23 mouse cellular contexts compared by ENCODE assay signal in genomic region chr10:69917711-69918110, GRCm38 (mm10).
DNase-seq lines count a peak whose midpoint lies in the region; ATAC-seq and TF ChIP-seq lines count a peak whose summit lies in the region.
"Had no signal": no experiment of that assay in that cellular context is flagged by ENCODE, and none has a peak within 500 bp of the region (broad histone marks: within the 10 kb centered on the region; RNA-seq: fewer than 3 reads in every experiment).

No protein-coding gene starts in this region.

- H3K27ac ChIP-seq in gastrocnemius, adult 2 months = peak overlapping the region; percentile 3
- H3K27ac ChIP-seq in kidney, adult 2 months (ENCODE audit: insufficient read depth, low read depth, low read length) = peak overlapping the region; percentile 39; the same call in 1 of the 2 replicates
- H3K27ac ChIP-seq in CH12.LX (ENCODE audit: insufficient read depth, low read depth) = no peak overlapping the region
- H3K27ac ChIP-seq in neural tube, embryonic 15.5 days (replicated peaks) = no peak overlapping the region
- H3K27ac ChIP-seq: embryonic facial prominence, embryonic 10.5 days; embryonic facial prominence, embryonic 12.5 days; forebrain, embryonic 13.5 days; forebrain, embryonic 15.5 days had no signal

- no peaks in the 10 kb centered on the region for H3K36me3 ChIP-seq in kidney, adult 2 months (ENCODE audit: control insufficient read depth, insufficient read depth, low read length)
- H3K36me3 ChIP-seq in CH12.LX (replicated peaks in 1 of 2; ENCODE audit: control insufficient read depth in 1 of 2, insufficient read depth in 1 of 2, low read length in 1 of 2) = peaks cover 0 to 17% of the 10 kb centered on the region in 2 experiments
- H3K36me3 ChIP-seq in neural tube, embryonic 15.5 days = peaks cover 16% of the 10 kb centered on the region

- peak overlapping the region; percentile 82; the same call in 1 of the 2 replicates for H3K4me2 ChIP-seq in CH12.LX (ENCODE audit: insufficient read depth, low read depth, poor library complexity, severe bottlenecking)
- no peak overlapping the region for H3K4me2 ChIP-seq in neural tube, embryonic 15.5 days
- H3K4me2 ChIP-seq: embryonic facial prominence, embryonic 12.5 days; forebrain, embryonic 13.5 days; forebrain, embryonic 15.5 days had no signal

- in situ Hi-C loops in CH12.LX (cut with MboI; ENCODE audit: low pct_ligation_motif_present, low pct_unique_long_range_greater_than_20kb, low sequenced_read_pairs) = no loop called here

- H3K9ac ChIP-seq in CH12.LX (ENCODE audit: insufficient read depth, low read depth) = no peak overlapping the region
- no peak overlapping the region for H3K9ac ChIP-seq in neural tube, embryonic 15.5 days (replicated peaks)
- H3K9ac ChIP-seq: embryonic facial prominence, embryonic 12.5 days; forebrain, embryonic 13.5 days; forebrain, embryonic 15.5 days; forebrain, postnatal 0 days had no signal

- no peak for TF ChIP-seq EP300 in CH12.LX (IDR thresholded peaks at IDR 0.05; ENCODE audit: low read length)

- no peak for ATAC-seq in neural tube, embryonic 15.5 days (ENCODE audit: low FRiP score)
- ATAC-seq: activated CD4-positive, CD25-positive, alpha-beta regulatory T cell, adult 4 months; CD4-positive, CD25-positive, alpha-beta regulatory T cell, adult 4 months; forebrain, embryonic 13.5 days; forebrain, embryonic 15.5 days; forebrain, postnatal 0 days; Patski had no signal

- no peak for TF ChIP-seq CTCF in gastrocnemius, adult 2 months (IDR thresholded peaks at IDR 0.05)
- no peak for TF ChIP-seq CTCF in kidney, adult 2 months (conservative IDR thresholded peaks at IDR 0.05; ENCODE audit: insufficient read depth, insufficient read length, low read depth, low read length)
- TF ChIP-seq CTCF in CH12.LX (conservative IDR thresholded peaks at IDR 0.05 in 1 of 2, IDR thresholded peaks at IDR 0.05 in 1 of 2; ENCODE audit: low read depth in 2 of 2, low read length in 2 of 2) = no peak

- no peaks in the 10 kb centered on the region for H3K9me3 ChIP-seq in CH12.LX (replicated peaks; ENCODE audit: low read length)
- H3K9me3 ChIP-seq in neural tube, embryonic 15.5 days (replicated peaks) = no peaks in the 10 kb centered on the region
- H3K9me3 ChIP-seq: embryonic facial prominence, embryonic 10.5 days; embryonic facial prominence, embryonic 12.5 days; forebrain, embryonic 13.5 days; forebrain, embryonic 15.5 days had no signal

- no peaks in the 10 kb centered on the region for H3K27me3 ChIP-seq in kidney, adult 2 months (replicated peaks; ENCODE audit: control insufficient read depth, insufficient read depth, low read length)
- H3K27me3 ChIP-seq in CH12.LX (replicated peaks) = no peaks in the 10 kb centered on the region
- no peaks in the 10 kb centered on the region for H3K27me3 ChIP-seq in neural tube, embryonic 15.5 days (replicated peaks)
- H3K27me3 ChIP-seq: embryonic facial prominence, embryonic 12.5 days; forebrain, embryonic 13.5 days; forebrain, embryonic 15.5 days; Patski had no signal

- intact Hi-C loops in gastrocnemius, adult 2 months (cut with DNase I) = loop anchor here (10.0 kb wide), 1 partner anchor 47 kb away; no protein-coding TSS in a partner anchor

- no peak for TF ChIP-seq RAD21 in CH12.LX (IDR thresholded peaks at IDR 0.05; ENCODE audit: low read depth, low read length)

- H3K4me3 ChIP-seq in gastrocnemius, adult 2 months = no peak overlapping the region
- no peak overlapping the region for H3K4me3 ChIP-seq in kidney, adult 2 months (ENCODE audit: insufficient read depth, low read depth, low read length)
- H3K4me3 ChIP-seq in CH12.LX (replicated peaks in 1 of 3; ENCODE audit: low read depth in 2 of 3, low read length in 2 of 3, poor library complexity in 1 of 3) = no peak overlapping the region
- H3K4me3 ChIP-seq in neural tube, embryonic 15.5 days (replicated peaks) = no peak overlapping the region
- H3K4me3 ChIP-seq: embryonic facial prominence, embryonic 10.5 days; embryonic facial prominence, embryonic 12.5 days; forebrain, embryonic 13.5 days; forebrain, embryonic 15.5 days had no signal

- no peak for TF ChIP-seq POLR2A in kidney, adult 2 months (IDR thresholded peaks at IDR 0.05; ENCODE audit: low read depth, low read length)
- TF ChIP-seq POLR2A in CH12.LX (IDR thresholded peaks at IDR 0.05; ENCODE audit: low read depth, low read length) = no peak

- H3K4me1 ChIP-seq in kidney, adult 2 months (ENCODE audit: control insufficient read depth, insufficient read depth, low read length) = peaks cover 25% of the 10 kb centered on the region
- peaks cover 16 to 33% of the 10 kb centered on the region in 2 experiments for H3K4me1 ChIP-seq in CH12.LX (ENCODE audit: control insufficient read depth in 1 of 2, insufficient read depth in 2 of 2)
- H3K4me1 ChIP-seq in neural tube, embryonic 15.5 days = no peaks in the 10 kb centered on the region
- H3K4me1 ChIP-seq: forebrain, embryonic 13.5 days had no signal

- no peak for DNase-seq in gastrocnemius, adult 2 months
- DNase-seq in gastrocnemius, adult 18-20 months (ENCODE audit: low spot score) = no peak
- no peak for DNase-seq in kidney, adult 2 months
- no peak for DNase-seq in kidney, adult 8-10 months
- DNase-seq in CH12.LX (ENCODE audit: extremely low read depth) = no peak
- DNase-seq: adrenal gland, adult 8-10 months; adrenal gland, postnatal 14 days; adrenal gland, postnatal 36 days; B cell, adult 2 months; cerebellum, adult 11-12 months; cerebellum, adult 2 months; cerebellum, adult 9-10 months; cerebellum, postnatal 10 days; cerebellum, postnatal 25 days; forebrain, postnatal 0 days had no signal

- WGBS in kidney, adult 2 months = 77% methylated on average over 5 of the region's 5 CpGs
- WGBS in neural tube, embryonic 15.5 days = 93% methylated on average over 5 of the region's 5 CpGs

- dilution Hi-C loops in CH12.LX (cut with MboI; ENCODE audit: extremely low pct_ligation_motif_present, extremely low pct_unique_long_range_greater_than_20kb, low sequenced_read_pairs) = no loop called here

- H3K79me2 ChIP-seq in CH12.LX (replicated peaks; ENCODE audit: control insufficient read depth, extremely low read depth, insufficient read depth, poor library complexity, severe bottlenecking) = no peaks in the 10 kb centered on the region

TF ChIP-seq in CH12.LX, 34 proteins besides CTCF, POLR2A, EP300 and RAD21:
- TF ChIP-seq ETS1 (conservative IDR thresholded peaks at IDR 0.05; ENCODE audit: low read depth, low read length) (no peak), NRF1 (IDR thresholded peaks at IDR 0.05; ENCODE audit: low read depth, low read length) (no peak), TCF12 (IDR thresholded peaks at IDR 0.05; ENCODE audit: low read depth, low read length) (no peak), MAX (IDR thresholded peaks at IDR 0.05; ENCODE audit: low read length) (no peak), MXI1 (IDR thresholded peaks at IDR 0.05; ENCODE audit: low read depth, low read length) (no peak), NELFE (IDR thresholded peaks at IDR 0.05; ENCODE audit: low read depth, low read length) (no peak), ZKSCAN1 (IDR thresholded peaks at IDR 0.05; ENCODE audit: borderline replicate concordance, low read depth, low read length) (no peak), MYC (IDR thresholded peaks at IDR 0.05; ENCODE audit: low read depth, low read length) (no peak), PAX5 (IDR thresholded peaks at IDR 0.05; ENCODE audit: low read length) (no peak), POLR2AphosphoS2 (IDR thresholded peaks at IDR 0.05; ENCODE audit: low read depth, low read length) (no peak), SMC3 (IDR thresholded peaks at IDR 0.05; ENCODE audit: low read depth, low read length) (no peak), RCOR1 (conservative IDR thresholded peaks at IDR 0.05; ENCODE audit: low read depth, low read length) (no peak), HCFC1 (IDR thresholded peaks at IDR 0.05; ENCODE audit: low read depth, low read length) (no peak), UBTF (IDR thresholded peaks at IDR 0.05; ENCODE audit: low read depth, low read length) (no peak)
TF ChIP-seq in CH12.LX: peak in this region for 0.

Comparison
In these comparisons a context has a peak if more than half of its experiments do, and no peak if none do; other contexts are left out.
1. H3K27ac ChIP-seq: peak in gastrocnemius, adult 2 months (single experiment) and kidney, adult 2 months (single experiment); none in CH12.LX (single experiment) and neural tube, embryonic 15.5 days (single experiment).